Mouse (Mus musculus): ENCODE results near the gene Degs2.
A peak's percentile ranks its signal among the peaks of the same experiment; 100 is the strongest.

Degs2 gene

GRCm38 (mm10) chr12:108651053-108651660, 51.0 kb downstream of the Degs2 start:
- peak; percentile 83 to 90 for DNase-seq

- DNase-seq: no peak
Measured at GRCm38 (mm10) chr12:108647784-108648183, 54.3 kb downstream of the Degs2 start.

GRCm38 (mm10) chr12:108646234-108646633, 55.9 kb downstream of the Degs2 start:
- no peak for DNase-seq

- no peak for DNase-seq
Measured at GRCm38 (mm10) chr12:108642019-108642418, 60.1 kb downstream of the Degs2 start.

GRCm38 (mm10) chr12:108639126-108639525, 63.0 kb downstream of the Degs2 start:
- DNase-seq: no peak

GRCm38 (mm10) chr12:108637440-108637839, 64.7 kb downstream of the Degs2 start:
- DNase-seq: no peak

GRCm38 (mm10) chr12:108635501-108635900, 66.6 kb downstream of the Degs2 start:
- no peak for DNase-seq

- no peak for DNase-seq
Measured at GRCm38 (mm10) chr12:108634031-108634430, 68.1 kb downstream of the Degs2 start.

GRCm38 (mm10) chr12:108632501-108632900, 69.6 kb downstream of the Degs2 start:
- DNase-seq: no peak

- no peak for DNase-seq
Measured at GRCm38 (mm10) chr12:108630741-108631688, 71.1 kb downstream of the Degs2 start.

GRCm38 (mm10) chr12:108629556-108629955, 72.6 kb downstream of the Degs2 start:
- DNase-seq: no peak

Measured in kidney, postnatal 36 days (tissue).